Mouse (Mus musculus): Measurements from ENCODE around the gene Abhd5.

The Abhd5 gene

DNA sequence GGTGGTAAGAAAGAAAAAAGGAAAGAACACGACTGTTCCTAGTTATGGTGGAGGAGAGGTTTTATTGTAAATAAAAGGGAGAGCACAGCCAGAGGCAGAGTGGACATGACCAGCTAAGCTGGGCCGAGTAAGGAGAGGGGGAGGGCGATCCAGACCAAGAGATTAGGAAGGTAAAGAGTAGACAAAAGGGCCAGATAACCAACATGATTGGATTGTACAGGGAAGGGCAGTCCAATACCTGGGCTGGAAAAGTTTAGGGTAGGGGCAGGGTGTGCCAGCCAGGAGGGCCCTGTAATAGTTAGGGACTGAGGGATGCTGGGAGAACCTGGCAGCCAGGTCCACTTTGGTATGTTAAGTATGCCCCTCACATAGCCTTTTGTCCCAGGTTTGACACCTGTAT lies 23.2 kb upstream of the Abhd5 start:
- DNase-seq (ENCODE audit: low read depth, low spot score), result no peak
- H3K27me3 ChIP-seq (ENCODE audit: control insufficient read depth, insufficient read depth, low read length, poor library complexity, severe bottlenecking), result no peaks in the 10 kb centered on the region

DNA sequence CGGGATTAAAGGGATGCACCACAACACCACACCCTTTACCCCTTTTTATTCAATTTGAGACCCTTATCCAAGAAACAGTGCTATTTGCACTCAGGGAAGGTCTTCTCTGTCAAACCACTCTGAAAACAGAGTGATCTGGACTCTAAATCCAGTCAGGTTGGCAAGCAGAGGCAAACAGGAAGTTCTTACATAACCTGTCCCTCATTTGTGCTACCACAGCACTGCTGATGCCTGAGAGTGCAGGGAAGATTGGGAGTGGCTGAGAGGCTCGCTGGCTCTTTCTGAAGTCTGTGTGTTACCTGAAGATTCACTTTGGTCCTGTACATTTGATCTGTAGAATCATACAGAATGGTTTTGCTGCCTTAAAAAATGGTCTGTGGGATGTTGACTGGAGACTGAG lies 14.7 kb upstream of the Abhd5 start:
- Histone ChIP-seq H3K27me3 (ENCODE audit: control insufficient read depth, insufficient read depth, low read length, poor library complexity, severe bottlenecking) (no peaks in the 10 kb centered on the region), H3K36me3 (ENCODE audit: control insufficient read depth, insufficient read depth, low read length, poor library complexity, severe bottlenecking) (no peaks in the 10 kb centered on the region)
- DNase-seq (ENCODE audit: low read depth, low spot score), result no peak

More for the DNA sequence above, 23.2 kb upstream of the Abhd5 start:
- H3K36me3 ChIP-seq (ENCODE audit: control insufficient read depth, insufficient read depth, low read length, poor library complexity, severe bottlenecking), result no peaks in the 10 kb centered on the region

DNA sequence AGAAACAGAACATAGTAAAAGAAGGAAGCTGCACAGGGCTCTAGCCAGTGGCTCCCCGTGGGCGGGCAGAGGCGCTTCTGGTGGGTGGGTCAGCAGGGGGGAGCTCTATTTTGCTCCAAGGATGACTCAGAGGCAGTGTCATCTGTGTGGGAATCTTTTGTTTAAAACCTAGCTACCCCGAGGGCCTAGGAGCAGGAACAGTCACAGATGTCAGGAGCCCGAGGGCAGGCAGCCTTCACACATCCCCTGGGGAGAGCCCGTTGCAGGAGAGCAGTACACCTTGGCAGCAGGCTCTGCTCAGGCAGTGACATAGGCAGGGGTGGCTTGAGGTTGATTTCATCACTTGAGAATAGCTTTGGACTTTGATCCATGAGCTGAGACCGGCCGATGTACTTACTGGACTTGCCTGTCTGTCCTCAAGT lies 13.9 kb upstream of the Abhd5 start:
- Histone ChIP-seq H3K36me3 (ENCODE audit: control insufficient read depth, insufficient read depth, low read length, poor library complexity, severe bottlenecking) (no peaks in the 10 kb centered on the region), H3K27me3 (ENCODE audit: control insufficient read depth, insufficient read depth, low read length, poor library complexity, severe bottlenecking) (no peaks in the 10 kb centered on the region)
- no peak for DNase-seq (ENCODE audit: low read depth, low spot score)

DNA sequence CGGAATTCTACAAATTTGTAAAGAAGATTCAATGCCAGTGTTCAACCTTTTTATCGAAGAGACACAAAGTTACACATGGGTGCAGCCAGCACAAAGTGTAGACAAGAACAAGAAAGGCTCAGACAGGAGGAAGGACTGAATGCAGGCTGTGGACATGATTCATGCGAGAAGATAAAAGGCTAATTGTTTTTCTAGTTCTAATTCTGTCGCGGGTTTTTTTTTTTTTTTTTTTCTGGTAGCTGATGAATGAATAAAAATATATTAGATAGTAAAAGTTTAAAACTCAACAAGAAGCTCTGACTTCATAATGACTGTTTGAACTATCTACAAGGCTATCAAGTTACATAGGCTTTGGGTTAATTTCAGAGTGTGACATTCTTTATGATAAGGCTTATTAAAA lies 11.4 kb upstream of the Abhd5 start:
- Histone ChIP-seq H3K36me3 (ENCODE audit: control insufficient read depth, insufficient read depth, low read length, poor library complexity, severe bottlenecking) (no peaks in the 10 kb centered on the region), H3K27me3 (ENCODE audit: control insufficient read depth, insufficient read depth, low read length, poor library complexity, severe bottlenecking) (no peaks in the 10 kb centered on the region)
- no peak for DNase-seq (ENCODE audit: low read depth, low spot score)

DNA sequence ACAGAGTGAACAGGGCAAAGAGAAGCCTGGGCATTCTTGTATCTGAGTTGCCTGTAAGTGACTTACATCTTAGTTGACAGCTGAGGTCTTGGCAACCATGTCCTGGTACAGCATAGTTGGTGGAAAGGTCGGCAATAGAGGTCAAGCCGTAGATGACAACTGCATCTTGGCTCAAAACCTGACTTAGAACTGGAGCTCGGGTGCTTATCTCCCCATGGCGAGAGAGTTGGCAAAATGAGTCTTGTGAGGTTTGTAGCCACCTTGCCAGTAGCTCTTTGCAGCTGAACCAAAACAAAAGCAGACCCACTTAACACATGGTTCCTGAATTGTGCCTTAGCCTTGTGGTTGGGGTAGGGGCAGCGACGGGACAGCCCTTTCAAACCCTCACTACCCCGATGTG lies 8.0 kb upstream of the Abhd5 start:
- no peak for DNase-seq (ENCODE audit: low read depth, low spot score)
- H3K27me3 ChIP-seq (ENCODE audit: control insufficient read depth, insufficient read depth, low read length, poor library complexity, severe bottlenecking), result no peaks in the 10 kb centered on the region

DNA sequence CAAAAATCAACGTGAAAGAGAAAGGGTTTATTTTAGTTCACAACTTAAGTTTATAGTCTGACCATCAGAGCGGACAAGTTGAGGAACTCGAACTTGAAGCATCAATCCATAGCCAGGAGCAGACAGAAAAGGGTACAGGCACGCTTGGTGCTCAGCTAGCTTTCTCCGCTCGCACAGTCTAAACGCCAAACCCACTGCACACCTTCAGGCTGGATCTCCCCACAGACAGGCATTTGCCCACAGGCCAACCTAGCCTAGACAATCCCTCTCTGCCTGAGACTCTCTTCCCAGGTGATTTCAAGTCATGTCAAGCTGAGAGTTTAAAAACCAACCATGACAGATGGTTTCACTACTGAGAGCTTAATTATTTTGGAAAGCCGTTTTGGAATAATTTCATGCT lies 6.8 kb upstream of the Abhd5 start:
- Histone ChIP-seq H3K27me3 (ENCODE audit: control insufficient read depth, insufficient read depth, low read length, poor library complexity, severe bottlenecking) (no peaks in the 10 kb centered on the region), H3K36me3 (ENCODE audit: control insufficient read depth, insufficient read depth, low read length, poor library complexity, severe bottlenecking) (no peaks in the 10 kb centered on the region)
- DNase-seq (ENCODE audit: low read depth, low spot score), result no peak

More for the DNA sequence above, 8.0 kb upstream of the Abhd5 start:
- no peaks in the 10 kb centered on the region for H3K36me3 ChIP-seq (ENCODE audit: control insufficient read depth, insufficient read depth, low read length, poor library complexity, severe bottlenecking)

DNA sequence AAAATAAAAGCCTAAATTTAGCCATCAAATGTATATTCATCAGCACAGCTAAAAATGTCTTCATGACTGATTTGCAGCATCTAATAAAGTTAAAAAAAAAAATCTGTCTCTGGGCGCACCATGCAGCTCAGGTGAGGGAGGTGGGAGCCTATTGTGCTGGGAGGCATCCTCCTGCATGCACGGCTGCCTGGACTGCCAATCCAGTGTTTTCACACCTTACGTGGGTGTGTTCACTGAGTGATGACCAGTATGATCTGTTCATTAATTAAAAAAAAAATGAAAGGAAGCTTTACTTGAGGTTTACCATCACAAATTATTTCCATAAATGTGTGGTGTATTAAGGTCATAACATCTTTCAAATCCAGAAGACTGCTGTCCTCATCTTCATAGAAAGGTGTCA lies 6.1 kb upstream of the Abhd5 start:
- no peak for DNase-seq (ENCODE audit: low read depth, low spot score)
- Histone ChIP-seq H3K27me3 (ENCODE audit: control insufficient read depth, insufficient read depth, low read length, poor library complexity, severe bottlenecking) (no peaks in the 10 kb centered on the region), H3K36me3 (ENCODE audit: control insufficient read depth, insufficient read depth, low read length, poor library complexity, severe bottlenecking) (no peaks in the 10 kb centered on the region)

DNA sequence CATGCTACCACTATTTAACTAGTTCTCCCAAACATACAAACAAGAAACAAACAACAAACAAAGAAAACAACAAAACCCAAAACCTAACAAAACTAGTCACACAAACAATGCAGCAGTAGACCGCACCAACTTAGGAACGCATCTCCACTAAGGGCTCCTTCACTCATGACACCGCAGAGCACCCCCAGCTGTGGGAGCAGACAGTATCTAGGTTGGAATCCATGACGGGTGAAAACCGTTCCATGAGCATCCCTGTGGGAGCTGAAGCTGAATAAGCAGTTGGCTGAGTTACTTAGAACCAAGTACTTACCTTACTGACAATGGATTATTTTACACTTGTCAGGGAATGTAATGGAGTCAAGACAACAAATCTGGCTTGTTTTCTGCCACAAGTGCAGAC lies 5.3 kb upstream of the Abhd5 start:
- H3K27me3 ChIP-seq (ENCODE audit: control insufficient read depth, insufficient read depth, low read length, poor library complexity, severe bottlenecking), result no peaks in the 10 kb centered on the region
- H3K36me3 ChIP-seq (ENCODE audit: control insufficient read depth, insufficient read depth, low read length, poor library complexity, severe bottlenecking), result no peaks in the 10 kb centered on the region
- DNase-seq (ENCODE audit: low read depth, low spot score), result no peak

DNA sequence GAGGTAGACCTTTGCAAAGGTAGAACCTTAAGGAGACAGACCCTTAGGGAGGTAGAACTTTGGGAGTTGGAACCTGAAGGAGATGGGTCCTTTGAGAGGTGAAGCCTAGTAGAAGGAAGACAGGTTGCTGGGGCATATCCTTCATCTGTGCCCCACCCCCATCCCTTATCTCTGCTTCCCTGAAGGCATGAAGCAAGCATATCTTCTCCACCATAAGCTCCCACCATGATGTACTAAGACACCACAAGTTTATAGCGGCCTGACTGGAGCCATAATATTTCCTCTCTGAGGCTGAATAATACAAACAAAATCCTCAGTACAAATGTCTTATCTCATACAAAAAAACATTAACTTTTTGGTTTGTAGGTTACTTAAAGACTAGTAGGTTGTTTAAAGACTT lies 3.5 kb upstream of the Abhd5 start:
- Histone ChIP-seq H3K27me3 (ENCODE audit: control insufficient read depth, insufficient read depth, low read length, poor library complexity, severe bottlenecking) (no peaks in the 10 kb centered on the region), H3K36me3 (ENCODE audit: control insufficient read depth, insufficient read depth, low read length, poor library complexity, severe bottlenecking) (no peaks in the 10 kb centered on the region)
- no peak for DNase-seq (ENCODE audit: low read depth, low spot score)

DNA sequence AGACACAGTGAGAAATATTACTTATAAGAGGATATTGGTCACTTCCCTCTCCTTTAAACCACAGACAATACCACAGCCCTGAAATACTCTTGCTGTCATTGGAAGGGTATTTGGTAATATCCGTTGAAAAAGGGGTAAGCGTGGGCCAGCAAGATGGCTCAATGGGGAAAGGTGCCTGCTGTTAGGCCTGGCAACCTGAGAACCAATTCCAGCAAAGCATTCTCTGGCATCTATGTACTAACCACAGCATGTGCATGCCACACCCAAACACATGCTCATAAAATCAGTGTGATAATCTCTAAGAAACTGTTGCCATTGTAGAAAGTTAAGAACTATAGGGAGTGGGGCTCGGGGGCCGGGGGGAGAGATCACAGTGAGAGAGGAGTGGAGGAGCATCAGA lies 2.1 kb upstream of the Abhd5 start:
- H3K27me3 ChIP-seq (ENCODE audit: control insufficient read depth, insufficient read depth, low read length, poor library complexity, severe bottlenecking), result no peaks in the 10 kb centered on the region
- no peak for DNase-seq (ENCODE audit: low read depth, low spot score)
- no peaks in the 10 kb centered on the region for H3K36me3 ChIP-seq (ENCODE audit: control insufficient read depth, insufficient read depth, low read length, poor library complexity, severe bottlenecking)

DNA sequence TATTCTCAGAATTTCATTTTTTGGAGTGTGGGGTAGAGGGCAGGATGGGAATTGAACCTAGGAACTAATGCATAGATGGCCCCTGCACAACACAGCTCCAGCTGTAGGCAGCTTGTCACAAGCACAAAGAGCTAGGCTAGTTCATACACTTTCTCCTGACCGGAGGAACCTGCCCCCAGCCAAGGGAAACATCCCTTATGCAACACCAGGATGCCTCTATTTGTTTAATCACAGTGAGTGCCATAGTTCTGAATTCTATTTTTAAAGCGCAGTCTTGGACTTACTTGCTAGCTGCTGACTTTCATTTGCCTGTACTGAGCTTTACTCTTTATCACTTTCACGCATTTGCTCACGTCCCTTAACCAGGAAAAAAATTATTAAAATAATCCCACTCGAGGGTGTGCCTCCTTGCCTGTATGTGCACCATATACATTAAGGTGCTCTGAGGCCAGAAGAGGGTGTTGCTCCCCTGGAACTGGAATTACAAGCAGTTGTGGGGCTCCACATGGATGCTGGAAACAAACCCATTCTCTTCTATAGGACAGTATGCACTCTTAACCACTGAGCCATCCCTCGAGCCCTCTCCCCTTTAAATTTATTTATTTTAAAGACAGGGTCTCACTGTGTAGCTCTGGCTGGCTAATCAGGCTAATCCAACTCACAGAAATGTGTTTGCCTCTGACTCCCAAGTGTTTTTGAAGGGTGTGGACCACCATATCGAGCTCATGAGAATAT lies 845 bp upstream of the Abhd5 start:
- Histone ChIP-seq H3K36me3 (ENCODE audit: control insufficient read depth, insufficient read depth, low read length, poor library complexity, severe bottlenecking) (no peaks in the 10 kb centered on the region), H3K27me3 (ENCODE audit: control insufficient read depth, insufficient read depth, low read length, poor library complexity, severe bottlenecking) (no peaks in the 10 kb centered on the region)
- no peak for DNase-seq (ENCODE audit: low read depth, low spot score)

DNA sequence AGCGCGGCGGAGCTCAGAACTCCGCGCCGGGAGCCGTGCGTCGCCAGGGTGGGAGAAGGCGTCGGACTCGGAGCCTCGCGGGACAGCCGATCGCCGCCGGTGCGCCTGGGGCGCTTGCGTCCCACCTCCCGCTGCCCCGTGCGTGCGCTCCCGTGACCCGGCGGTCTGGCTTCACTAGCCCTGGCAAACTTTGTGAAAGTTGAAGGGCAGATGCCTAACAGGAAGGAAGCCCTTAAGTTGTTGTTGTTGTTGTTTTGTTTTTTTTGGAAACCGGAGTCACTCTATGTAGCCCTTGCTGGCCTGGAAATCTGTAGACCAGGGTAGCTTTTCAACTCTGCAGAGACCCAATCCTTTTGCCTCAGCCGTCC lies 601 bp downstream of the Abhd5 start:
- Histone ChIP-seq H3K27me3 (ENCODE audit: control insufficient read depth, insufficient read depth, low read length, poor library complexity, severe bottlenecking) (no peaks in the 10 kb centered on the region), H3K36me3 (ENCODE audit: control insufficient read depth, insufficient read depth, low read length, poor library complexity, severe bottlenecking) (no peaks in the 10 kb centered on the region)
- no peak for DNase-seq (ENCODE audit: low read depth, low spot score)

DNA sequence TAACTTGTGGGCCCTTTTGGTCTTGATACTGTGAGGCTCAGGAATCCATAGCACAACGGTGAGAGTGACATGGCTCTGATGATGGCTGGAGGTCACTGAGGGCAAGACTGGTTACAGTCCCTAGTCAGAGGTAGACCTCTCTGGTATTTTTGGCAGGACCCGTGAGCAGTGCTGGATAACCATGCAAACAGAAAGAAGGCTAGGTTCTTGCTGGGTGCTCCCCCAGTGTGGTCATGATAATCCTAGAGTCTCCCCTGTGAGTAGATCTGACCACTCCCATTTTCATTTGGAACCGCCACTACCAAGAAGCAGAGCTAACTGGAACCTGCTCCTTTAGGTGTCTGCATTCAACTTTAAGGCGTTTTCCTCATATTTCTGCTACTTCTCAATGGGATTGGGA lies 1.5 kb downstream of the Abhd5 start:
- no peaks in the 10 kb centered on the region for H3K27me3 ChIP-seq (ENCODE audit: control insufficient read depth, insufficient read depth, low read length, poor library complexity, severe bottlenecking)
- no peak for DNase-seq (ENCODE audit: low read depth, low spot score)
- no peaks in the 10 kb centered on the region for H3K36me3 ChIP-seq (ENCODE audit: control insufficient read depth, insufficient read depth, low read length, poor library complexity, severe bottlenecking)

DNA sequence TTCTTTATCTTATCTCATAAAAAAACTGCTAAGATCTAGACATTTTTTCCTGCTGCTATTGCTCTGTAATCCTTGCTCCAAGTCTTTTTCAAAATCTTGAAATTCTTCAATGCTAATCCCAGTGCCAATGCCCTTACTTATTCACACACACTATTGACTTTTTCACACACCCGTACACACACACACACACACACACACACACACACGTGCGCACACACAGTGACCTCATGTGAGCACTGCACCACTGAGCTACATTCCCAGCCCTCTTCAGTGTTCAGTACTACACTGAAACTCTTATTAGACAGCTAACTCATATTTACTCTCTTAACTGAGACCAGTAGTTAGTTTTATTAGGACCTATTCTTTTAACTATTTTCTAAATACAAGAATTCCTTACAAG lies 2.8 kb downstream of the Abhd5 start:
- DNase-seq (ENCODE audit: low read depth, low spot score), result no peak
- H3K36me3 ChIP-seq (ENCODE audit: control insufficient read depth, insufficient read depth, low read length, poor library complexity, severe bottlenecking), result no peaks in the 10 kb centered on the region
- no peaks in the 10 kb centered on the region for H3K27me3 ChIP-seq (ENCODE audit: control insufficient read depth, insufficient read depth, low read length, poor library complexity, severe bottlenecking)

DNA sequence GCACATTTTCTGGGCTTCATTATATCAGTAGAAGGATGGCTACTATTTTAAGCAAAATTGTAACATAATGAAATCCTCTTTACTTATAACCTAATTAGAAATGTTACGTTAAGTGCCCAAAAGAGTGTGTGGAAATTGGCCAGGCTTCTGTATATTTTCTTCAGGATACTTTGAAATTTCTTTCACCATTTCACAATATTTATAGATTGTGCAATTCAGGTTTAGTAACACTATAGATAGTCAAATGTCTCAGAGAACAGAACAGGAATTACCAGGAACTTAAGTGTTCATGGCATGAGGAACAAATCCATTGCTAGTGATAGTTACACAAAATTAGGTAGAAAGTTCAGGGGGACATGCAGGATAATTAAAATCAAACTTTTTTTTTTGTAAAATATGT lies 5.7 kb downstream of the Abhd5 start:
- H3K27me3 ChIP-seq (ENCODE audit: control insufficient read depth, insufficient read depth, low read length, poor library complexity, severe bottlenecking), result no peaks in the 10 kb centered on the region
- no peaks in the 10 kb centered on the region for H3K36me3 ChIP-seq (ENCODE audit: control insufficient read depth, insufficient read depth, low read length, poor library complexity, severe bottlenecking)
- DNase-seq (ENCODE audit: low read depth, low spot score), result no peak

DNA sequence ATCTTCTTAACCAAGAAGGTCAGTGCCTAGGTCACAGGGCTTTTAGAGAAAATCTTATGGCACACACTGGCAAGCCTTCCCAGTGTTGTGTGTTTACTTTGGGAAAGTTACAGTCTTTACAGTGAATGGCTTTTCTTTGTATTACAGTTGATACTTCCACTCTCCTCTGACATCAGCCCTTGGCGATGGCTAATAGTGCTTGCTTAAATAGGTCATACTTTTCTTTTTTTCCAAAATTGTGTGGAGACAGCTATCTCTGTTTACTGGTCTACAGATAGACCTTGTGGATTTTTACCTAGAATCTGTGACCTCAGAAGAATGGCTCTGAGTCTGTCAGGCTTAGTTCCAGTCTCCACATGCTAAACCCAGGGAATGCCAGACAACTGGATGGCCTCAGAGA lies 6.2 kb downstream of the Abhd5 start:
- DNase-seq (ENCODE audit: low read depth, low spot score), result no peak

More for the DNA sequence above, 6.2 kb downstream of the Abhd5 start:
- Histone ChIP-seq H3K27me3 (ENCODE audit: control insufficient read depth, insufficient read depth, low read length, poor library complexity, severe bottlenecking) (no peaks in the 10 kb centered on the region), H3K36me3 (ENCODE audit: control insufficient read depth, insufficient read depth, low read length, poor library complexity, severe bottlenecking) (no peaks in the 10 kb centered on the region)
